Mouse (Mus musculus) embryonic fibroblast, embryonic 13.5 days (primary cell): Measurements from ENCODE around the gene Adamts12. TPM values are rescaled to one million over a fixed set of nuclear protein-coding genes. Genes with fewer than 3 reads are reported as not detected.
A peak's percentile ranks its signal among the peaks of the same experiment; 100 is the strongest.

ENCODE experiments used
- H3K27ac ChIP-seq: 2 replicates; pipeline ENCODE4 v1.5.1; 2012; ENCODE audit warnings: low read length, control low read depth, inconsistent platforms; ENCODE audit not compliant: insufficient read depth
- H3K4me1 ChIP-seq: 2 replicates; pipeline ENCODE4 v1.6.1; 2011; ENCODE audit warnings: low read length; ENCODE audit not compliant: control insufficient read depth, insufficient read depth
- H3K4me3 ChIP-seq: 2 replicates; pipeline ENCODE4 v1.5.1; 2011; ENCODE audit warnings: mild to moderate bottlenecking, control low read depth, low read length; ENCODE audit not compliant: insufficient read depth
- CTCF ChIP-seq: IDR thresholded peaks from 2 replicates; pipeline ENCODE4 v1.5.1; 2011; ENCODE audit warnings: mild to moderate bottlenecking, control low read depth, low read length, moderate library complexity, borderline replicate concordance; ENCODE audit not compliant: insufficient read depth
- POLR2A ChIP-seq: IDR thresholded peaks from 2 replicates; pipeline ENCODE4 v1.6.1; 2011; ENCODE audit warnings: low read depth, mild to moderate bottlenecking, control low read depth, low read length, moderate library complexity
- polyA plus RNA-seq: library from polyadenylated mRNA; stranded (reverse); fragments of >200 nt; gene quantifications from 2 replicates; pipeline ENCODE4 v1.2.4, GENCODE M21; 2011; ENCODE audit warnings: low read depth; ENCODE audit not compliant: missing spikeins, insufficient read length

Gene Adamts12
- polyA plus RNA-seq, 1 experiment, result 35.1 TPM

- no peak overlapping the region for H3K27ac ChIP-seq
- no peaks in the 10 kb centered on the region for H3K4me1 ChIP-seq
- TF ChIP-seq POLR2A (no peak), CTCF (no peak)
- no peak overlapping the region for H3K4me3 ChIP-seq
Observed at GRCm38 (mm10) chr15:11280689-11281264, 216.2 kb downstream of the Adamts12 start.

- TF ChIP-seq POLR2A, result no peak
- no peak for TF ChIP-seq CTCF
- Histone ChIP-seq H3K4me3 (no peak overlapping the region), H3K27ac (no peak overlapping the region), H3K4me1 (no peaks in the 10 kb centered on the region)
Observed at GRCm38 (mm10) chr15:11283171-11283570, 218.6 kb downstream of the Adamts12 start.

GRCm38 (mm10) chr15:11287780-11288179 lies 223.2 kb downstream of the Adamts12 start:
- Histone ChIP-seq H3K27ac (no peak overlapping the region), H3K4me3 (no peak overlapping the region), H3K4me1 (no peaks in the 10 kb centered on the region)
- TF ChIP-seq CTCF (no peak), POLR2A (no peak)

- TF ChIP-seq POLR2A, result no peak
- TF ChIP-seq CTCF, result no peak
- H3K4me1 ChIP-seq, result 0 out of 2 replicates have a peak, but pooled peaks cover 3% of the 10 kb centered on the region
- no peak overlapping the region for H3K27ac ChIP-seq
- no peak overlapping the region for H3K4me3 ChIP-seq
Observed at GRCm38 (mm10) chr15:11292246-11292645, 227.7 kb downstream of the Adamts12 start.

- H3K4me1 ChIP-seq, result 0 out of 2 replicates have a peak, but pooled peaks cover 3% of the 10 kb centered on the region
- no peak overlapping the region for H3K4me3 ChIP-seq
- no peak overlapping the region for H3K27ac ChIP-seq
- no peak for TF ChIP-seq CTCF
- TF ChIP-seq POLR2A, result no peak
Observed at GRCm38 (mm10) chr15:11295016-11295415, 230.4 kb downstream of the Adamts12 start.

- TF ChIP-seq CTCF, result no peak
- TF ChIP-seq POLR2A, result no peak
- Histone ChIP-seq H3K4me1 (0 out of 2 replicates have a peak, but pooled peaks cover 3% of the 10 kb centered on the region), H3K4me3 (no peak overlapping the region), H3K27ac (no peak overlapping the region)
Observed at GRCm38 (mm10) chr15:11297960-11298359, 233.4 kb downstream of the Adamts12 start.

- H3K4me1 ChIP-seq, result no peaks in the 10 kb centered on the region; the same call in 1 of the 2 replicates
- H3K4me3 ChIP-seq, result no peak overlapping the region
- TF ChIP-seq POLR2A (no peak), CTCF (no peak)
- no peak overlapping the region for H3K27ac ChIP-seq
Observed at GRCm38 (mm10) chr15:11317077-11317476, 252.5 kb downstream of the Adamts12 start.

GRCm38 (mm10) chr15:11320481-11320880 lies 255.9 kb downstream of the Adamts12 start:
- Histone ChIP-seq H3K27ac (no peak overlapping the region), H3K4me1 (no peaks in the 10 kb centered on the region; the same call in 1 of the 2 replicates), H3K4me3 (no peak overlapping the region)
- TF ChIP-seq POLR2A (no peak), CTCF (peak; percentile 89; the same call in 1 of the 2 replicates)

GRCm38 (mm10) chr15:11339467-11340180 lies 275.0 kb downstream of the Adamts12 start:
- no peak overlapping the region for H3K27ac ChIP-seq
- no peaks in the 10 kb centered on the region for H3K4me1 ChIP-seq
- TF ChIP-seq POLR2A (no peak), CTCF (no peak)
- H3K4me3 ChIP-seq, result no peak overlapping the region

- TF ChIP-seq CTCF (no peak; the same call in 1 of the 2 replicates), POLR2A (no peak)
- Histone ChIP-seq H3K27ac (no peak overlapping the region), H3K4me3 (no peak overlapping the region), H3K4me1 (no peaks in the 10 kb centered on the region)
Observed at GRCm38 (mm10) chr15:11355865-11356264, 291.3 kb downstream of the Adamts12 start.
